Mouse (Mus musculus) megakaryocyte, embryonic 14.5 days (primary cell): ENCODE data around the gene Myl6b. TPM values are rescaled to one million over a fixed set of nuclear protein-coding genes. Genes with fewer than 3 reads are reported as not detected.

Experiments
- H3K27me3 ChIP-seq: replicated peaks from 2 replicates; pipeline ENCODE3; 2012; ENCODE audit warnings: inconsistent platforms
- H3K36me3 ChIP-seq: replicated peaks from 2 replicates; pipeline ENCODE3; 2012; ENCODE audit warnings: low read length, inconsistent platforms, mixed read lengths
- H3K4me1 ChIP-seq: 2 replicates; pipeline ENCODE4 v1.6.1; 2012; ENCODE audit warnings: inconsistent platforms
- H3K4me3 ChIP-seq: replicated peaks from 2 replicates; pipeline ENCODE3; 2012; ENCODE audit warnings: moderate library complexity, mild to moderate bottlenecking, inconsistent platforms
- H3K9me3 ChIP-seq: 2 replicates; pipeline ENCODE4 v1.6.1; 2012; ENCODE audit warnings: inconsistent platforms
- FLI1 ChIP-seq: IDR thresholded peaks from 2 replicates; pipeline ENCODE4 v1.6.1; 2012; ENCODE audit warnings: low read length, inconsistent platforms, mixed read lengths
- GATA1 ChIP-seq: IDR thresholded peaks from 3 replicates; pipeline ENCODE4 v1.6.1; 2012; ENCODE audit warnings: mixed read lengths, low read length, inconsistent platforms, borderline replicate concordance
- polyA plus RNA-seq: library from polyadenylated mRNA; stranded (reverse); fragments of >175 nt; gene quantifications from 2 replicates; pipeline ENCODE4 v1.2.3, GENCODE M21; 2012; ENCODE audit warnings: low replicate concordance; ENCODE audit not compliant: insufficient read depth

The Myl6b gene
- polyA plus RNA-seq, 1 experiment: 15.9 TPM

- peaks cover 1% of the 10 kb centered on the region for H3K27me3 ChIP-seq
- peak overlapping the region; percentile 42 for H3K4me3 ChIP-seq
- TF ChIP-seq GATA1 (no peak), FLI1 (no peak)
- peaks cover 76% of the 10 kb centered on the region for H3K36me3 ChIP-seq
- H3K4me1 ChIP-seq: peaks cover 52% of the 10 kb centered on the region
- no peaks in the 10 kb centered on the region for H3K9me3 ChIP-seq
Measured at GRCm38 (mm10) chr10:128520591-128520990, 22.1 kb upstream of the Myl6b start.

- H3K36me3 ChIP-seq: peaks cover 92% of the 10 kb centered on the region
- H3K27me3 ChIP-seq: peaks cover 1% of the 10 kb centered on the region
- no peak for TF ChIP-seq FLI1
- no peak for TF ChIP-seq GATA1
- H3K4me3 ChIP-seq: no peak overlapping the region
- H3K4me1 ChIP-seq: peaks cover 34% of the 10 kb centered on the region
- no peaks in the 10 kb centered on the region for H3K9me3 ChIP-seq
Measured at GRCm38 (mm10) chr10:128518833-128519232, 20.3 kb upstream of the Myl6b start.

GRCm38 (mm10) chr10:128516677-128517076 is 18.2 kb upstream of the Myl6b start:
- no peak for TF ChIP-seq FLI1
- TF ChIP-seq GATA1: no peak; the same call in 2 of the 3 replicates
- Histone ChIP-seq H3K4me1 (peaks cover 30% of the 10 kb centered on the region), H3K9me3 (no peaks in the 10 kb centered on the region), H3K36me3 (peaks cover 97% of the 10 kb centered on the region), H3K4me3 (no peak overlapping the region), H3K27me3 (no peaks in the 10 kb centered on the region)

GRCm38 (mm10) chr10:128516029-128516428 is 17.5 kb upstream of the Myl6b start:
- no peaks in the 10 kb centered on the region for H3K9me3 ChIP-seq
- H3K36me3 ChIP-seq: peaks cover 97% of the 10 kb centered on the region
- TF ChIP-seq FLI1 (no peak), GATA1 (no peak)
- peaks cover 32% of the 10 kb centered on the region for H3K4me1 ChIP-seq
- H3K4me3 ChIP-seq: no peak overlapping the region
- H3K27me3 ChIP-seq: no peaks in the 10 kb centered on the region

- H3K36me3 ChIP-seq: peaks cover 96% of the 10 kb centered on the region
- TF ChIP-seq GATA1 (no peak), FLI1 (no peak)
Measured at GRCm38 (mm10) chr10:128515044-128515443, 16.6 kb upstream of the Myl6b start.

GRCm38 (mm10) chr10:128511761-128512160 is 13.3 kb upstream of the Myl6b start:
- Histone ChIP-seq H3K36me3 (peaks cover 89% of the 10 kb centered on the region), H3K4me1 (peaks cover 22% of the 10 kb centered on the region)
- TF ChIP-seq GATA1: no peak
- no peak for TF ChIP-seq FLI1

More at GRCm38 (mm10) chr10:128515044-128515443, 16.6 kb upstream of the Myl6b start:
- Histone ChIP-seq H3K27me3 (no peaks in the 10 kb centered on the region), H3K9me3 (no peaks in the 10 kb centered on the region), H3K4me3 (no peak overlapping the region), H3K4me1 (peaks cover 29% of the 10 kb centered on the region)

GRCm38 (mm10) chr10:128511189-128511588 is 12.7 kb upstream of the Myl6b start:
- H3K4me3 ChIP-seq: no peak overlapping the region
- no peak for TF ChIP-seq GATA1
- no peak for TF ChIP-seq FLI1
- no peaks in the 10 kb centered on the region for H3K27me3 ChIP-seq
- H3K9me3 ChIP-seq: no peaks in the 10 kb centered on the region
- H3K36me3 ChIP-seq: peaks cover 89% of the 10 kb centered on the region
- peaks cover 19% of the 10 kb centered on the region for H3K4me1 ChIP-seq

More at GRCm38 (mm10) chr10:128511761-128512160, 13.3 kb upstream of the Myl6b start:
- Histone ChIP-seq H3K4me3 (no peak overlapping the region), H3K27me3 (no peaks in the 10 kb centered on the region), H3K9me3 (no peaks in the 10 kb centered on the region)

GRCm38 (mm10) chr10:128510301-128510700 is 11.8 kb upstream of the Myl6b start:
- Histone ChIP-seq H3K9me3 (peaks cover 3% of the 10 kb centered on the region; the same call in 1 of the 2 replicates), H3K36me3 (peaks cover 86% of the 10 kb centered on the region), H3K4me1 (peaks cover 20% of the 10 kb centered on the region), H3K27me3 (no peaks in the 10 kb centered on the region), H3K4me3 (no peak overlapping the region)
- TF ChIP-seq GATA1 (no peak), FLI1 (no peak)

- no peak for TF ChIP-seq FLI1
- TF ChIP-seq GATA1: no peak
- H3K9me3 ChIP-seq: peaks cover 3% of the 10 kb centered on the region; the same call in 1 of the 2 replicates
Measured at GRCm38 (mm10) chr10:128509831-128510230, 11.3 kb upstream of the Myl6b start.

GRCm38 (mm10) chr10:128509203-128509602 is 10.7 kb upstream of the Myl6b start:
- no peaks in the 10 kb centered on the region for H3K27me3 ChIP-seq

More at GRCm38 (mm10) chr10:128509831-128510230, 11.3 kb upstream of the Myl6b start:
- Histone ChIP-seq H3K4me1 (peaks cover 25% of the 10 kb centered on the region), H3K36me3 (peaks cover 81% of the 10 kb centered on the region), H3K4me3 (no peak overlapping the region), H3K27me3 (no peaks in the 10 kb centered on the region)

More at GRCm38 (mm10) chr10:128509203-128509602, 10.7 kb upstream of the Myl6b start:
- H3K9me3 ChIP-seq: peaks cover 3% of the 10 kb centered on the region; the same call in 1 of the 2 replicates
- H3K36me3 ChIP-seq: peaks cover 81% of the 10 kb centered on the region
- peaks cover 31% of the 10 kb centered on the region for H3K4me1 ChIP-seq
- no peak overlapping the region for H3K4me3 ChIP-seq
- TF ChIP-seq GATA1 (no peak), FLI1 (no peak)
